Mouse (Mus musculus) right cerebral cortex, adult 2 months (tissue): ENCODE results near the gene Atrn.

Experiments
- DNase-seq, 2 experiments: peaks; one replicate each; pipeline ENCODE4 v3.0.0; 2021 to 2022; ENCODE audit warnings: low spot score in 2 of 2

Gene Atrn

DNA sequence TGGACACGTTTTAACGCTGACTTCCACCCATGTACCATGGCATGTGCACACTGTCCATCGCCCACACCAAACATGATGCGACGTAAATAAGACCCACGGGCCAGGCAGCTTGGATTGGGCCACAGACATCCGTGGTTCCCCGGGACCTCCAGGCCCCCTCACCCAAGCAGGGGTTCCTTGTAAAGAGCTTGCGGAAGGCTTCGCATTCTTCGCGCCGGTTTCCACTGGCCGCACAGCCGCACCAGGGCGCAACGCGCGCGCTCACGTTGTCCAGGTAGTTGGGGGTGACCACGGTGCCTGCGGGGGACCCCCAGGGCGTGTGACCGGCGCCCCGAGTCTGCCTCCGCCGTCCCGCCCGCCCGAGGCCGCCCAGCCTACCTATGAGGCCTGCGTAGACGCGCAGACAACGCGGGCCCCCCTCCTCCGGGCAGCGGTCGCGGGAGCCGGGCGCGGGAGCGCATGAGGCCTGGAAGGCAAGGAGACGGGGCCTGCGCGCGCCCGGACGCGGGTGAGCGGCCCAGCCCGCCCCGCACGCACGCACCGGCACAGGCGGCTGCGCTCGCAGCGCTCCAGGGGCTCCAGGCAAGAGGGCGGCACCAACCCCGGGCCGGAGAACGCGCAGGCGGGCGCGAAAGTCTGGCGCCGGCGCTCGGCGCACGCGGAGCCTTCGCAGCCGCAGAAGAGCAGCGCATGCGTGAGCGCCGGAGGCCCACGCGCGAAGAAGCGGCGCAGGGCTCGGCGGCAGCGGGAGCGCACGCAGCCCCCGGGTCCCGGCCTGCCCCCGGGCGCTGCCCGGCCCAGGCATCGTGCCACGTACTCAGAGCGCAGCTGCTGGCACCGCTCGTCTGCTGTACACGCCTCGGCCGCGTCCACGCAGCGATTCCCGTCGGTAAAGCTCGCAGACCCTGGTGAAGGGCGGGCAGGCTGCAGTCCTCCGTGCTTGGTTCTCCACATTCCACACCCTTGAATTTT lies 134.8 kb downstream of the Atrn start:
- DNase-seq, result peak; percentile 76 to 81

GRCm38 (mm10) chr2:131042988-131043387 lies 136.7 kb downstream of the Atrn start, which contains the start of gene Gfra4:
TSS of gene Gfra4 (minus strand) at chr2:131043088.
- no peak for DNase-seq

DNA sequence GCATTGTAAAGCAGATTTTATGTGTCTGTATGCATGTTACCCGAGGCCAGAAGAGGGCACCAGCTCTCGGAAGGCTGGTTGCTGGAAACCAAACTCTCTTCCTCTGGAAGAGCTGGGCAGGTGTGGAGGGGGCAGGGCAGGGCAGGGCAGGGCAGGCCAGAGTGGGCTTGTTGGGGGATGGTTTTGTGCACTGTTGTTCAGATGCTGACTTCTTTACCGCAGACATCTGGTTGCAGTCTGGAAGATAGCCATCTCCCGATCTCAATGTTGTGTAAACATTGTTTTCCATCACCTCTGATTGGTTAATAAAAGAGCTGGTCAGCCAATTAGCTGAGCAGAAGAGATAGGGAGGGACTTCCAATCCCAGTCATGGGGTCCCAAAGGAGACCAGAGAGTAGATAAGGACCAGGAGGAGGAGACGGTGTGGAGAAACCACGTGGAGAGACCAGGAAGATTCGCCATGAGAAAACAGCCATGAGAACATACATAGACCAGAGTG lies 138.1 kb downstream of the Atrn start:
- DNase-seq, result no peak

DNA sequence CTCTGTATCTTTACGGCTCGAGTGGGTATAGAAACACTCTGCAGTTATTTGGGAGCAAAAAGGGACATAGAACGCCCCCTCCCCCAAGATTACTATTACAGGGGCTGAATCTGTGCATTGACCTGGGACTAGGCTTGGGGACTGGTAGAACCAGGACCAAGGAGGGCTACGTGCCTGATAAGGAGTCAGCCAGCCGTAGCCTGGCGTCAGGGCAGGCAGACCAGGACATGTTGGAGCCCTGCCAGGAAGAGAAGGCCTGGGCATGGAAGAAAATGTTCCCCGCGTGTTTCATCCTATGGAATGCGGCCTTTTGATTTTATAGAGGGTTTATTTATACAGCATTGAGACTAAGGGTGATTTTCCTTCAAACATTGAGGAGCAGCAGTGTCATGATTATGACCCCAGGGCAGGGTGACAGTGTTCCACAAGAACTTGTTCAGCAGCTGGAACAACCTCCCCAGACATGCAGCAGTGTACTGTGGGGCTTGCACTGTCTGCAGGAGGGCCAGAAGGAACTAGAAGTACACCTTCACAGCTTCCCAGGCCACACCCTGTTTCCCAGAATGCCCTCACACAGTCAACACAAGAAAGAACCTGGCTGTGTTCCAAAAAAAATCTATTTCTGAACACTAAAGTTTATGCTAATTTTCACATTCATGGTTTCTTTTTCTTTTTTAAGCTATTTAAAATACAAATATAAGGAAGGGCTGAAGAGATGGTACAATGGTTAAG lies 138.9 kb downstream of the Atrn start:
- no peak for DNase-seq

GRCm38 (mm10) chr2:131046025-131046424 lies 139.7 kb downstream of the Atrn start:
- no peak for DNase-seq

DNA sequence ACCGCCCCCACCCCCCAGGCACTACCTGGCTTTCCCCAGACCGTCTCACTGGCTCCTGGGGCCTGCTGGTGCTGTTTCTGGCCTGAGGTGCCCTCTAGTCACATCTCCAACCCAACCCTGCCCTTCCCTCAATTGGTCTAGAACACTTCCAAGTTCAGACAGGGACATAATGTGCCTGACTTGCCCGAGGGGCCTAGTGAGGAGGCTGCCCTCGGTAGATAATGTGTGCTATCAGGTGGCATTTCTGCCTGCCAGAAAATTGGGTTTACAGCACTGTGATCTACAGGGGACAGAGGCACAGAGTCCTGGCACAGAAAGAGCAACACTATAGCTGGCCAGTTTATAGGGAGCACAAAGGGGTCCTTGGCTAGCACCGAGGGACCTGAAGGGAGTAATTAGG lies 145.7 kb downstream of the Atrn start:
- no peak for DNase-seq

DNA sequence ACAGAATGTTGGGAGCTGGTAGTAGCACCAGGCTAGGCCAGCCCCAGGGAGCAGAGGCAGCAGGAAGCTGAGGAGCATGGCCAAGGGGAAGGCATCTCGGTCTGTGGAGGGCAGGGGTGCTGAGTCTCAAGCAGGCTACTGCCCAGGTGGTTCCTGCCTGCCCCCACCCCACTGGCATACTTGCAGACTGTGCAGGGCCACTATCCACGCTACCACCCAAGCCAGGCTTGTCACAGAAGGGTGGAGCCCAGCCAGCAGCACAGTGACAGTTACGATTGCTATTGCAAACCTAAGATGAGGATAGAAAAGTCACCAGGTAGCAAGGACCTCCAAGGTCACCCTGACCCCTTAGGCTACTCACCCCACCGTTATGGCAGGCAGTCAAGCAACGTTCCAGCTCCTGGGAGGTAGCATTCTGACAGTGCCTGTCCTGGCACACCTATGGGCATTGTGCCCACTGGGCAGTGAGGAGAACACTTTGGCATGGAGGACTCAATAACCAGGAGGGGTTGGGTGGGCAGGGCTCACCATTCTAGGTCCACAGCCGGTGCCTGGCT lies 146.6 kb downstream of the Atrn start:
- DNase-seq, result no peak

DNA sequence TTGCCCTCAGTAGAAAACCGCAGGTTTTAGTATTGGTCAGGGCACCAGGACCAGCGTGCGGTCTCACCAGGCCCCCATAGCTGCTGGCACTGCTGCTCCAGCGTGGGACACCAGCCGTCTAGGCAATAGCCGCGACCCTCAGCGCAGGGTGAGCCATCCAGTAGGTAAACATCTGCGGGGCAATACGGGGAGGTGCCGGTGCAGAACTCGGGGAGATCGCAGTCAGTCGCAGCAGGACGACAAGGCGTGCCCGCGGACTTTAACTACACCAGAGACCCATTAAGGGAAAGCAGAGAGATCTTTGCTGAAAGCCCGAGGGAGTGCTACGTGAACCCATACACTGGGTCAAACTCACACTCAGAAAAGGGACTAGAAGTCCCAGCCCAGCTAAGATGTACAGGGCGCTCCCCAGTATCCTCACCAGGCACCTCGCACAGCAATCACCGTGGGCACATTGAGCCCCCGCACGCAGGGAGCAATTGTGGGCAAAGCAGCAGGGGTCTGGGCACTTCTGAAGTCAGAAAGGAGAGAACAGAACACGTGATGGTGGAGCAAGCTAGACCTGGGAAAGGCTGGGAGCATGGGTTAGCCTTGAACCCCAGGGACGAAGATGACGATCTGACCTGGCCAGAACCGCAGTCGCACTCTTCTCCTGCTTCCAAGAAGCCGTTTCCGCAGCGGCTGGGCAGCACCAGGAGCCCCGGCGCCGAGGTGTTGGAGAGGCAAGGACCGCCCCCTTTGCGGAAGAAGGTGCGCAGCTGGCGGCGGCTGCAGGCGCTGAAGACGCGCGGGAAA lies 147.8 kb downstream of the Atrn start:
- DNase-seq, result no peak

- DNase-seq, result no peak
These were observed 148.5 kb downstream of the Atrn start for GRCm38 (mm10) chr2:131054646-131055264.

DNA sequence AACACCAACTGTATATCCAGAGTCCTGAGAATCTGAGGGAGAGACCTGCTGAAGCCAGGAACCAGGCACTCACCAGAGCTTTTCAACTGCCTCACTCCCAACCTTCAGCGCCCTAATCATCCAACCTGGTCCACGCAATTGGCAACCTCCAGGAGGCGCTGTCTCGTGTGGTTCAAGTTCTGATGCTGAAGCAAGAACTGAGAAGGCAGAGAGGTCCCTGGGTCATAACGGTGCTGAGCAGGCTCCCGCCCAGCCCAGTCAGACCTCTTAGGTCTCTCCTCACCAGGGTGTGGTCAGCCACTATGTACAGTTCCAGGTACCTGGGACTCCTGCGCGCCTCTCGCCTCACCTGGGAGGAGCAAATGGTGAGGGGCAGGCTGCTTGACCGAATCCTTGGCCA lies 149.3 kb downstream of the Atrn start:
- DNase-seq, result no peak

DNA sequence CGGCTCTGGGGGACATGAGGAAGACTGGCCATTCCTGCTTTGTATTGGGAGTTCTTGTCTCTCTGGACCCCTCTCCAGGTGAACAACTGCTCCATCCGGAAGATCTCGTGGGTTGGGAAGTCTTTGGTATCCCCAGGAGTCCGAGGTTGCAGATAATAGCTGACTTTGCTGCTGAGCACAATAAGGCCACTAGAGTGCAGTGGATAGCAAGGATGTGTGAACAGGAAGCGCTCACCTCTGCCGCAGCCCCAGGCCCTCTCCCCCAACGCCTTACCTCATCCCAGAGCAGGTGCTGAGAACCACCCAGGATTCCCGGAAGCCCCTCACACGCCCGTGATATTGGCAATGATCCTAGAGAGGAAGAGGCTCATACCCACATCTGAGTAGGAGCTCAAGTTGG lies 149.9 kb downstream of the Atrn start:
- peak in 1 of 2 experiments; percentile 35 for DNase-seq

- peak in 1 of 2 experiments; percentile 25 for DNase-seq
These were observed 152.4 kb downstream of the Atrn start for GRCm38 (mm10) chr2:131058672-131059071.

DNA sequence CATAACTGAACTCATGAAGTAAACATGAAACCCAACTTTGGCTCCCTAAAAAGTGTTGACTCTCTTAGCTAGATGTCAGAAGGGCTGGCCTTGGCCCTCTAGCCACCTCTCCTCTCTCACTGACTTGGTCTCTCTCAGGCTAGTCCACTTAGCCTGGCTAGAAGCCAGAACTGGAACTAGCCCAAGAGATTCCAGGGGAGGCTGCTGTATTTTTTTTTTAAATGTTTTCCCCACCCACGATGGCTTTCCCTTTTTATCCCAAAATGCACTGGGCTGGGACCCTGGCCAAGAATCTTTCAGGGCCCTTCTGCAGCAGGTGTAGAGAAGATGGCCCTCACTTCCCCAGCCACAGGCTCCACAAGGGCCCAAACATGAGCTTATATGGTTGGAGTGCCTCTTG lies 153.1 kb downstream of the Atrn start:
- peak; percentile 32 to 46 for DNase-seq

DNA sequence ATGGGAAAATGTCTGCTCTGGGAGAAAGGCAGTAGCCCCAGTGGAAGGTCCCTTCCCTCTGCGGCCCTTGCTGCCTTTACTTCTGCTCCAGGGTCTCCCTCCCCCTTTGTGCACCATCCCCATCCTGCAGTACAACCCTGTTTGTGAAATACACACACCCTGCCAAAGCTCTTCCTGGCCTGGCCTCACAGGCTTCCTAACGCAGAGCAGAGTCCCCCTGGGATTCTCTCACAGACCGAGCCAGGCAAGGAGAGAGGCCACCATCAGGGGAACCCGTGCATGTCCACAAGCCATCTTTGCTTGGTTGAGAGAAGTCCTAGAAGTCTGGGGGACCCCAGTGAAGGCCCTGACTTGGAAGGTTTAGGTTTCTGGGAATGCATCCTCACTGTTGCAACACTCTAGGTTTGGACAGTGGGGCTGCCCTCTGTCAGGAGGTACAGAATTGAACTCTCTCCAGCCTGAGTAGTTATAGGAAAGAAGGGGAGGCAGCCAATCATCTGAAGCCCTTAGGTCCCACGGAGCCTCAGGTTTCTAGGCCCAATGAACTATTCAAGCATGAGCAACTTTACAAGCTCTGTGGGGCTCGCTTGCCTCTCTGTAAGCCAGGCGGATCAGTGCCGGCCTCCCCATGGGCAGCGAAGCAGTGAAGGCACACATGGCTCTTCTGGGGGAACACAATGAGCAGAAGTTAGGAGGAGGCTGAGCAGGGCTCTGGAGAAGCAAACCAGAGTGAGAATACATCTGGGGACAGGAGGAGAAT lies 153.7 kb downstream of the Atrn start:
- no peak for DNase-seq

GRCm38 (mm10) chr2:131060784-131061183 lies 154.5 kb downstream of the Atrn start:
- DNase-seq, result no peak

DNA sequence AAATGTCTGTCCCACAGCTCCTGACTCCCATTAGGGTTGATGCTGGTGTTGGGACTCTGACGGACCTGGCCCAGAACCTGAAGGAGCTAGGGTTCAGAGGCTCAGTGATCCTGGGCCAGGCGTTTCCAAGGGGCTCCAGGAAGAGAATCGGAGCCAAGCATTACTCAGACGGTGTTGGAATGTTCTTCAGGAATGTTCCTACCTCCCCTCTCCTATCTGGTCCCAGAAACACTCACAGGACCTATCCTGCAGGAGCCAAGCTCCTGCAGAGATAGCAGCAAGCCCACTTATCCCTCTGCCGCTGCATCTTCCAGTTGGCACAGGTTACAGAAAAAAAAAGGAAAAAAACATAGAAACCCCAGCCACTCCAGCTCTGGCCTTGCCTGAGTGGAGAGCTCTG lies 155.3 kb downstream of the Atrn start:
- DNase-seq, result no peak

- DNase-seq, result no peak
These were observed 157.1 kb downstream of the Atrn start, which contains the start of gene Adam33 for GRCm38 (mm10) chr2:131063404-131063864. TSS of gene Adam33 (minus strand) at chr2:131063814.

GRCm38 (mm10) chr2:131066342-131066741 lies 160.0 kb downstream of the Atrn start:
- peak in 1 of 2 experiments; percentile 31 for DNase-seq

- no peak for DNase-seq
These were observed 161.2 kb downstream of the Atrn start for GRCm38 (mm10) chr2:131067481-131067880.

- no peak for DNase-seq
These were observed 166.2 kb downstream of the Atrn start for GRCm38 (mm10) chr2:131072536-131072935.
